8 mouse cellular contexts compared by ENCODE assay signal in genomic region chr1:84839309-84840017, GRCm38 (mm10). TPM values are rescaled to one million over a fixed set of nuclear protein-coding genes. Genes with fewer than 3 reads are reported as not detected.
DNase-seq lines count a peak whose midpoint lies in the region; ATAC-seq and TF ChIP-seq lines count a peak whose summit lies in the region.

Gene Fbxo36 (plus strand): TSS chr1:84839841.

- peak within 1 kb of the TSS; percentile 89 for H3K4me3 ChIP-seq in gastrocnemius, adult 2 months
- H3K4me3 ChIP-seq in hindbrain, postnatal 0 days (ENCODE audit: low read length): peak within 1 kb of the TSS; percentile 99
- H3K4me3 ChIP-seq in left cerebral cortex, adult 2 months: peak within 1 kb of the TSS; percentile 74

- intact Hi-C loops in gastrocnemius, adult 2 months (cut with DNase I): loop anchor here (5.0 kb wide), 2 partner anchors 52 to 102 kb away; no protein-coding TSS in a partner anchor
- intact Hi-C loops in left cerebral cortex, adult 2 months (cut with DNase I): loop anchor here (1.0 to 5.0 kb wide), 2 partner anchors 96 to 102 kb away; partner anchors contain the start of gene Slc16a14

- peak within 1 kb of the TSS; percentile 98 for H3K27ac ChIP-seq in gastrocnemius, adult 2 months
- H3K27ac ChIP-seq in hindbrain, postnatal 0 days: peak within 1 kb of the TSS; percentile 96
- H3K27ac ChIP-seq in left cerebral cortex, adult 2 months: peak within 1 kb of the TSS; percentile 96

- TF ChIP-seq CTCF in gastrocnemius, adult 2 months (IDR thresholded peaks at IDR 0.05): no peak
- TF ChIP-seq CTCF in hindbrain, postnatal 0 days (IDR thresholded peaks at IDR 0.05; ENCODE audit: low read depth): no peak
- TF ChIP-seq CTCF in left cerebral cortex, adult 2 months (IDR thresholded peaks at IDR 0.05): no peak

- peak; percentile 86 for ATAC-seq in common myeloid progenitor, adult 5-6 weeks (replicated peaks; ENCODE audit: low read depth, poor library complexity, severe bottlenecking)
- peak; percentile 92 for ATAC-seq in hindbrain, postnatal 0 days
- peak; percentile 80 for ATAC-seq in megakaryocyte, adult 5-6 weeks (ENCODE audit: poor library complexity, severe bottlenecking)

- DNase-seq in ZHBTc4 (ENCODE audit: low read depth, low spot score): peak; percentile 99
- DNase-seq in gastrocnemius, adult 2 months: peak; percentile 95
- DNase-seq in hindbrain, postnatal 0 days (ENCODE audit: low spot score): peak; percentile 96
- peak; percentile 91 for DNase-seq in left cerebral cortex, adult 2 months (ENCODE audit: extremely low spot score in 1 of 2, low spot score in 2 of 2)
- DNase-seq in right cerebral cortex, adult 2 months (ENCODE audit: low spot score in 2 of 2): peak; percentile 90 to 91
- peak; percentile 93 for DNase-seq in urinary bladder, postnatal 14 days (ENCODE audit: low spot score)

- under 1% methylated on average over 54 of the region's 54 CpGs for WGBS in hindbrain, postnatal 0 days

- H3K36me3 ChIP-seq in hindbrain, postnatal 0 days (ENCODE audit: insufficient read depth, low read length): no peaks in the 10 kb centered on the region

- H3K9me3 ChIP-seq in hindbrain, postnatal 0 days (ENCODE audit: low read length): no peaks in the 10 kb centered on the region

- peak within 1 kb of the TSS; percentile 98 for H3K9ac ChIP-seq in hindbrain, postnatal 0 days (replicated peaks; ENCODE audit: low read length)

- peak within 1 kb of the TSS; percentile 84 for H3K4me2 ChIP-seq in hindbrain, postnatal 0 days (ENCODE audit: low read depth, low read length)

- H3K4me1 ChIP-seq in hindbrain, postnatal 0 days (ENCODE audit: insufficient read depth, low read length): peaks cover 4% of the 10 kb centered on the region; the same call in 1 of the 2 replicates

- no peaks in the 10 kb centered on the region for H3K27me3 ChIP-seq in hindbrain, postnatal 0 days (ENCODE audit: insufficient read depth, low read length)

RNA-seq across cellular contexts. Expression of gene Fbxo36, which starts in this region (rescaled TPM):
- total RNA-seq in common myeloid progenitor, adult 5-6 weeks (2017): 2.5 and 4.5 TPM in 2 replicates
- total RNA-seq in gastrocnemius, adult 2 months (2021): 1 to 10 TPM; 1.9 to 4.1 TPM
- 2.8 and 3.7 TPM in 2 replicates for total RNA-seq in hindbrain, postnatal 0 days (2014; rRNA removed)
- 10.1 and 12.8 TPM in 2 replicates for polyA plus RNA-seq in hindbrain, postnatal 0 days (2015; fragmentation: Nextera tagmentation; extraction: Ambion mirVana)
- total RNA-seq in left cerebral cortex, adult 2 months (2021): 1 to 10 TPM; 2.3 to 2.4 TPM
- 2.2 and 2.8 TPM in 2 replicates for total RNA-seq in megakaryocyte, adult 5-6 weeks (2015)
- 0.24 and 0.73 TPM in 2 replicates for total RNA-seq in megakaryocyte, adult 5-6 weeks (2017)

Comparison
In these comparisons a context has a peak if more than half of its experiments do, and no peak if none do; other contexts are left out.
1. Peak in every context shown above with its lines: DNase-seq, ATAC-seq, H3K4me3 ChIP-seq and H3K27ac ChIP-seq.